Comparison of ENCODE assay signal across 12 mouse cellular contexts in genomic region chr1:12577027-12577703, GRCm38 (mm10).
DNase-seq lines count a peak whose midpoint lies in the region; ATAC-seq lines count a peak whose summit lies in the region.
"Had no signal": no experiment of that assay in that cellular context is flagged by ENCODE, and none has a peak within 500 bp of the region (broad histone marks: within the 10 kb centered on the region; RNA-seq: fewer than 3 reads in every experiment).

No protein-coding gene starts in this region.

- H3K27me3 ChIP-seq in heart, embryonic 12.5 days (replicated peaks), result no peaks in the 10 kb centered on the region
- H3K27me3 ChIP-seq in hindbrain, embryonic 11.5 days (ENCODE audit: control insufficient read depth, insufficient read depth, low read length), result no peaks in the 10 kb centered on the region
- no peaks in the 10 kb centered on the region for H3K27me3 ChIP-seq in midbrain, embryonic 14.5 days (ENCODE audit: control insufficient read depth, insufficient read depth, low read length)
- H3K27me3 ChIP-seq: stomach, embryonic 15.5 days had no signal

- H3K9me3 ChIP-seq in heart, embryonic 12.5 days (replicated peaks), result no peaks in the 10 kb centered on the region
- H3K9me3 ChIP-seq in hindbrain, embryonic 11.5 days (ENCODE audit: control insufficient read depth, low read length), result no peaks in the 10 kb centered on the region
- no peaks in the 10 kb centered on the region for H3K9me3 ChIP-seq in midbrain, embryonic 14.5 days (ENCODE audit: control insufficient read depth, low read length)
- H3K9me3 ChIP-seq: stomach, embryonic 15.5 days had no signal

- H3K36me3 ChIP-seq in heart, embryonic 12.5 days, result no peaks in the 10 kb centered on the region
- no peaks in the 10 kb centered on the region for H3K36me3 ChIP-seq in hindbrain, embryonic 11.5 days (ENCODE audit: control insufficient read depth, insufficient read depth, low read length)
- no peaks in the 10 kb centered on the region for H3K36me3 ChIP-seq in midbrain, embryonic 14.5 days (ENCODE audit: control insufficient read depth, insufficient read depth, low read length)
- H3K36me3 ChIP-seq: stomach, embryonic 15.5 days had no signal

- intact Hi-C loops in heart, postnatal 10 days (cut with DNase I), result no loop called here

- peak overlapping the region; percentile 21; the same call in 1 of the 2 replicates for H3K4me2 ChIP-seq in heart, embryonic 12.5 days
- H3K4me2 ChIP-seq in hindbrain, embryonic 11.5 days (replicated peaks; ENCODE audit: low read depth, low read length), result peak overlapping the region; percentile 36
- H3K4me2 ChIP-seq in midbrain, embryonic 14.5 days (ENCODE audit: low read length), result peak overlapping the region; percentile 42
- H3K4me2 ChIP-seq: stomach, embryonic 15.5 days had no signal

- ATAC-seq in heart, embryonic 12.5 days (ENCODE audit: insufficient number of reproducible peaks, low FRiP score), result no peak
- peak; percentile 69 for ATAC-seq in hindbrain, embryonic 11.5 days (ENCODE audit: low FRiP score)
- peak; percentile 55; the same call in 1 of the 2 replicates for ATAC-seq in midbrain, embryonic 14.5 days (ENCODE audit: low FRiP score, low TSS enrichment)

- peaks cover 13% of the 10 kb centered on the region for H3K4me1 ChIP-seq in heart, embryonic 12.5 days (replicated peaks)
- H3K4me1 ChIP-seq in hindbrain, embryonic 11.5 days (replicated peaks; ENCODE audit: control insufficient read depth, insufficient read depth, low read length), result no peaks in the 10 kb centered on the region
- H3K4me1 ChIP-seq in midbrain, embryonic 14.5 days (ENCODE audit: control insufficient read depth, insufficient read depth, low read length), result peaks cover 9% of the 10 kb centered on the region; the same call in 1 of the 2 replicates
- H3K4me1 ChIP-seq: stomach, embryonic 15.5 days had no signal

- WGBS in heart, embryonic 12.5 days, result 16% methylated on average over 13 of the region's 13 CpGs
- 3% methylated on average over 11 of the region's 13 CpGs for WGBS in hindbrain, embryonic 11.5 days
- 1% methylated on average over 13 of the region's 13 CpGs for WGBS in midbrain, embryonic 14.5 days

- no peak overlapping the region for H3K27ac ChIP-seq in heart, embryonic 12.5 days (ENCODE audit: poor library complexity, severe bottlenecking)
- H3K27ac ChIP-seq in hindbrain, embryonic 11.5 days (ENCODE audit: low read depth, low read length), result 0 out of 2 replicates have a peak overlapping the region, but pooled peaks have one; percentile 51
- H3K27ac ChIP-seq in midbrain, embryonic 14.5 days (replicated peaks; ENCODE audit: low read depth, low read length), result peak overlapping the region; percentile 69
- H3K27ac ChIP-seq: stomach, embryonic 15.5 days had no signal

- DNase-seq in heart, postnatal 10 days, result no peak
- DNase-seq in embryo, embryonic 11.5 days (ENCODE audit: low read depth, low spot score), result peak; percentile 20
- peak; percentile 54 for DNase-seq in hindbrain, embryonic 11.5 days (ENCODE audit: low spot score)
- DNase-seq in midbrain, embryonic 14.5 days, result peak; percentile 73
- no peak for DNase-seq in gastrocnemius, postnatal 4 days (ENCODE audit: low spot score in 2 of 2)
- DNase-seq in thymus, postnatal 36 days, result no peak
- DNase-seq in lung, postnatal 10 days, result no peak
- DNase-seq: cerebellum, postnatal 14 days; gastrocnemius, postnatal 14 days; lung, adult 18-20 months had no signal

- H3K4me3 ChIP-seq in heart, embryonic 12.5 days, result no peak overlapping the region
- peak overlapping the region; percentile 12; the same call in 1 of the 2 replicates for H3K4me3 ChIP-seq in hindbrain, embryonic 11.5 days (ENCODE audit: low read depth, low read length)
- H3K4me3 ChIP-seq in midbrain, embryonic 14.5 days (replicated peaks; ENCODE audit: low read depth, low read length), result 0 out of 2 replicates have a peak overlapping the region, but pooled peaks have one; percentile 3
- H3K4me3 ChIP-seq: stomach, embryonic 15.5 days had no signal

- no peak overlapping the region for H3K9ac ChIP-seq in heart, embryonic 12.5 days
- H3K9ac ChIP-seq in hindbrain, embryonic 11.5 days (ENCODE audit: low read depth, low read length), result peak overlapping the region; percentile 42; the same call in 1 of the 2 replicates
- peak overlapping the region; percentile 42 for H3K9ac ChIP-seq in midbrain, embryonic 14.5 days (replicated peaks; ENCODE audit: low read length)
- H3K9ac ChIP-seq: stomach, embryonic 15.5 days had no signal

Comparison
In these comparisons a context has a peak if more than half of its experiments do, and no peak if none do; other contexts are left out.
1. DNase-seq: peak in embryo, embryonic 11.5 days (single experiment), hindbrain, embryonic 11.5 days (single experiment) and midbrain, embryonic 14.5 days (single experiment); none in heart, postnatal 10 days (0 of 2), gastrocnemius, postnatal 4 days (0 of 2), thymus, postnatal 36 days (0 of 2) and lung, postnatal 10 days (single experiment).
2. Peak in every context shown above with its lines, with median percentiles within 50 percentile points of each other: H3K4me2 ChIP-seq.